Mouse (Mus musculus) MEL (cell line): Measurements from ENCODE around the gene Mecom. TPM values are rescaled to one million over a fixed set of nuclear protein-coding genes. Genes with fewer than 3 reads are reported as not detected.

ENCODE experiments used
- DNase-seq: peaks from one replicate; pipeline ENCODE4 v3.0.0; 2011; ENCODE audit warnings: low read depth, low spot score
- H3K27ac ChIP-seq: 2 replicates; pipeline ENCODE4 v1.5.1; 2012; ENCODE audit warnings: low read depth, mild to moderate bottlenecking, control low read depth, low read length, moderate library complexity; ENCODE audit not compliant: control insufficient read depth
- H3K27me3 ChIP-seq, 2 experiments: fragments of 150-350 bp in 1 of 2; sonication (generic) in 1 of 2; 2 replicates each; pipeline ENCODE4 v1.6.1; 2012; ENCODE audit warnings: low read length in 2 of 2, mild to moderate bottlenecking in 2 of 2, improper control_type of control experiment in 1 of 2, moderate library complexity in 1 of 2; ENCODE audit not compliant: insufficient read depth in 2 of 2, control insufficient read depth in 1 of 2
- H3K36me3 ChIP-seq, 2 experiments: 2 replicates each; pipeline ENCODE4 v1.6.1; 2012 to 2014; ENCODE audit warnings: low read length in 2 of 2, improper control_type of control experiment in 1 of 2, inconsistent platforms in 1 of 2, mild to moderate bottlenecking in 1 of 2; ENCODE audit not compliant: insufficient read depth in 2 of 2, control insufficient read depth in 1 of 2
- H3K4me1 ChIP-seq, 2 experiments: fragments of 150-350 bp in 1 of 2; sonication (generic) in 1 of 2; 2 replicates each; pipeline ENCODE4 v1.6.1; 2012; ENCODE audit warnings: low read length in 2 of 2, improper control_type of control experiment in 1 of 2, mild to moderate bottlenecking in 1 of 2; ENCODE audit not compliant: insufficient read depth in 2 of 2, control insufficient read depth in 1 of 2
- H3K4me3 ChIP-seq, 2 experiments: fragments of 150-350 bp in 1 of 2; sonication (generic) in 1 of 2; 2 replicates each; pipeline ENCODE4 v1.5.1; 2012; ENCODE audit warnings: low read depth in 2 of 2, low read length in 2 of 2, mild to moderate bottlenecking in 2 of 2, moderate library complexity in 2 of 2, control low read depth in 1 of 2, improper control_type of control experiment in 1 of 2; ENCODE audit not compliant: control insufficient read depth in 1 of 2, insufficient read depth in 1 of 2
- H3K79me2 ChIP-seq: 2 replicates; pipeline ENCODE4 v1.6.1; 2012; ENCODE audit warnings: mild to moderate bottlenecking, low read length, moderate library complexity; ENCODE audit not compliant: control insufficient read depth, poor library complexity, insufficient read depth
- H3K9ac ChIP-seq: 2 replicates; pipeline ENCODE4 v1.6.1; 2012; ENCODE audit warnings: low read depth, mild to moderate bottlenecking, control low read depth, low read length, moderate library complexity; ENCODE audit not compliant: control insufficient read depth, poor library complexity, severe bottlenecking
- H3K9me3 ChIP-seq: fragments of 150-350 bp; sonication (generic); replicated peaks from 2 replicates; pipeline ENCODE4 v1.6.1; 2012; ENCODE audit warnings: mild to moderate bottlenecking, low read length, improper control_type of control experiment, moderate library complexity; ENCODE audit not compliant: insufficient read depth
- BHLHE40 ChIP-seq: IDR thresholded peaks from 2 replicates; pipeline ENCODE4 v1.6.1; 2012; ENCODE audit warnings: low read depth, mild to moderate bottlenecking, inconsistent platforms, low read length, improper control_type of control experiment, borderline replicate concordance
- CHD1 ChIP-seq: IDR thresholded peaks from 2 replicates; pipeline ENCODE4 v1.6.1; 2012; ENCODE audit warnings: low read depth, mild to moderate bottlenecking, inconsistent platforms, low read length, improper control_type of control experiment
- CHD2 ChIP-seq: IDR thresholded peaks from 2 replicates; pipeline ENCODE4 v1.6.1; 2011; ENCODE audit warnings: low read length, improper control_type of control experiment
- ELF1 ChIP-seq: IDR thresholded peaks from 2 replicates; pipeline ENCODE4 v1.6.1; 2014; ENCODE audit warnings: low read depth, mild to moderate bottlenecking, inconsistent platforms, low read length, improper control_type of control experiment, moderate library complexity
- EP300 ChIP-seq, 2 experiments: IDR thresholded peaks; 2 replicates each; pipeline ENCODE4 v1.6.1; 2011; ENCODE audit warnings: improper control_type of control experiment in 2 of 2, low read length in 2 of 2, low read depth in 1 of 2, mild to moderate bottlenecking in 1 of 2
- GABPA ChIP-seq: IDR thresholded peaks from 2 replicates; pipeline ENCODE4 v1.6.1; 2012; ENCODE audit warnings: low read depth, mild to moderate bottlenecking, inconsistent platforms, low read length, improper control_type of control experiment, moderate library complexity
- HCFC1 ChIP-seq: IDR thresholded peaks from 2 replicates; pipeline ENCODE4 v1.6.1; 2012; ENCODE audit warnings: low read depth, mild to moderate bottlenecking, inconsistent platforms, low read length, improper control_type of control experiment, moderate library complexity
- JUND ChIP-seq: IDR thresholded peaks from 2 replicates; pipeline ENCODE4 v1.6.1; 2011; ENCODE audit warnings: low read depth, mild to moderate bottlenecking, improper control_type of control experiment, low read length
- MAFK ChIP-seq: IDR thresholded peaks from 2 replicates; pipeline ENCODE4 v1.6.1; 2011; ENCODE audit warnings: low read depth, mild to moderate bottlenecking, low read length, improper control_type of control experiment, borderline replicate concordance
- MAX ChIP-seq: IDR thresholded peaks from 2 replicates; pipeline ENCODE4 v1.6.1; 2011; ENCODE audit warnings: low read length, improper control_type of control experiment
- MAZ ChIP-seq: IDR thresholded peaks from 2 replicates; pipeline ENCODE4 v1.6.1; 2012; ENCODE audit warnings: low read depth, mild to moderate bottlenecking, inconsistent platforms, low read length, improper control_type of control experiment
- MXI1 ChIP-seq: IDR thresholded peaks from 2 replicates; pipeline ENCODE4 v1.6.1; 2011; ENCODE audit warnings: mild to moderate bottlenecking, low read depth, low read length, improper control_type of control experiment
- NRF1 ChIP-seq: IDR thresholded peaks from 2 replicates; pipeline ENCODE4 v1.6.1; 2014; ENCODE audit warnings: low read depth, mild to moderate bottlenecking, inconsistent platforms, low read length, improper control_type of control experiment, moderate library complexity; ENCODE audit not compliant: poor library complexity, insufficient read depth, severe bottlenecking
- POLR2A ChIP-seq, 2 experiments: IDR thresholded peaks; 2 replicates each; pipeline ENCODE4 v1.6.1; 2011 to 2012; ENCODE audit warnings: low read length in 2 of 2, mild to moderate bottlenecking in 2 of 2, control low read depth in 1 of 2, improper control_type of control experiment in 1 of 2, low read depth in 1 of 2, moderate library complexity in 1 of 2; ENCODE audit not compliant: control insufficient read depth in 1 of 2, insufficient read depth in 1 of 2, poor library complexity in 1 of 2
- POLR2AphosphoS2 ChIP-seq: IDR thresholded peaks from 2 replicates; pipeline ENCODE4 v1.6.1; 2011; ENCODE audit warnings: low read length, improper control_type of control experiment
- SIN3A ChIP-seq: IDR thresholded peaks from 2 replicates; pipeline ENCODE4 v1.6.1; 2012; ENCODE audit warnings: low read length, improper control_type of control experiment, inconsistent platforms
- SMC3 ChIP-seq: IDR thresholded peaks from 2 replicates; pipeline ENCODE4 v1.6.1; 2011; ENCODE audit warnings: low read depth, low read length, improper control_type of control experiment
- TAL1 ChIP-seq: IDR thresholded peaks from 2 replicates; pipeline ENCODE4 v1.6.1; 2012; ENCODE audit warnings: mild to moderate bottlenecking, inconsistent platforms, low read length, moderate library complexity, mixed read lengths
- TCF12 ChIP-seq: IDR thresholded peaks from 2 replicates; pipeline ENCODE4 v1.6.1; 2014; ENCODE audit warnings: low read depth, mild to moderate bottlenecking, inconsistent platforms, low read length, improper control_type of control experiment, moderate library complexity
- USF1 ChIP-seq: IDR thresholded peaks from 2 replicates; pipeline ENCODE4 v1.6.1; 2014; ENCODE audit warnings: low read depth, mild to moderate bottlenecking, inconsistent platforms, low read length, improper control_type of control experiment, moderate library complexity
- ZC3H11A ChIP-seq: IDR thresholded peaks from 2 replicates; pipeline ENCODE4 v1.6.1; 2012; ENCODE audit warnings: low read depth, mild to moderate bottlenecking, inconsistent platforms, low read length, improper control_type of control experiment
- ZKSCAN1 ChIP-seq: IDR thresholded peaks from 2 replicates; pipeline ENCODE4 v1.6.1; 2012; ENCODE audit warnings: low read depth, mild to moderate bottlenecking, inconsistent platforms, low read length, improper control_type of control experiment, moderate library complexity
- ZNF384 ChIP-seq: IDR thresholded peaks from 2 replicates; pipeline ENCODE4 v1.6.1; 2012; ENCODE audit warnings: low read depth, mild to moderate bottlenecking, inconsistent platforms, low read length, improper control_type of control experiment
- polyA plus RNA-seq, 2 experiments: library from polyadenylated mRNA; stranded (reverse) in 1 of 2; unstranded in 1 of 2; fragments of >175 nt in 1 of 2; fragments of >200 nt in 1 of 2; gene quantifications; 2 replicates each; pipeline versions ENCODE4 v1.2.1 to v1.2.4; 2012; ENCODE audit warnings: low replicate concordance in 2 of 2, low read depth in 1 of 2; ENCODE audit not compliant: insufficient read length in 2 of 2, insufficient read depth in 1 of 2, missing spikeins in 1 of 2
- total RNA-seq: library from RNA; depleted of rRNA; stranded (reverse); fragments of 300-350 nt; gene quantifications from 2 replicates; pipeline ENCODE4 v1.2.3, GENCODE M21; 2012

The Mecom gene
- total and polyA plus RNA-seq, 3 experiments: 0.04 TPM; not detected in 2

- Histone ChIP-seq H3K27me3 (no peaks in the 10 kb centered on the region), H3K36me3 (no peaks in the 10 kb centered on the region), H3K4me1 (no peaks in the 10 kb centered on the region), H3K27ac (no peak overlapping the region), H3K79me2 (no peaks in the 10 kb centered on the region), H3K9ac (no peak overlapping the region), H3K9me3 (no peaks in the 10 kb centered on the region), H3K4me3 (no peak overlapping the region)
- no peak for DNase-seq
- TF ChIP-seq JUND: no peak
- TF ChIP-seq ELF1: no peak
- TF ChIP-seq MXI1: no peak
- no peak for TF ChIP-seq NRF1
- TF ChIP-seq BHLHE40: no peak
- TF ChIP-seq CHD2: no peak
- TF ChIP-seq EP300 (IDR thresholded peaks at IDR 0.05; ENCODE audit: low read depth in 1 of 2, low read length in 2 of 2): no peak
- TF ChIP-seq ZNF384: no peak
Measured at GRCm38 (mm10) chr3:30379301-30379700, 168.5 kb downstream of the Mecom start.

- no peak for DNase-seq
- Histone ChIP-seq H3K9ac (no peak overlapping the region), H3K27me3 (no peaks in the 10 kb centered on the region), H3K36me3 (no peaks in the 10 kb centered on the region), H3K9me3 (no peaks in the 10 kb centered on the region), H3K79me2 (no peaks in the 10 kb centered on the region), H3K4me3 (no peak overlapping the region), H3K4me1 (no peaks in the 10 kb centered on the region), H3K27ac (no peak overlapping the region)
- TF ChIP-seq SMC3 (no peak), POLR2A (IDR thresholded peaks at IDR 0.05; ENCODE audit: control insufficient read depth in 1 of 2, insufficient read depth in 1 of 2, low read depth in 1 of 2, low read length in 2 of 2, poor library complexity in 1 of 2) (no peak), ZNF384 (no peak), MAFK (no peak), ZC3H11A (no peak), EP300 (IDR thresholded peaks at IDR 0.05; ENCODE audit: low read depth in 1 of 2, low read length in 2 of 2) (no peak), TCF12 (no peak), ELF1 (no peak), ZKSCAN1 (no peak), MAX (no peak), USF1 (no peak), POLR2AphosphoS2 (no peak), SIN3A (no peak), CHD1 (no peak), GABPA (no peak), HCFC1 (no peak), MAZ (no peak), TAL1 (no peak)
Measured at GRCm38 (mm10) chr3:30371472-30371871, 176.3 kb downstream of the Mecom start.
